Mouse (Mus musculus) heart, postnatal 0 days (tissue): Measurements from ENCODE around the gene Rptor. TPM values are rescaled to one million over a fixed set of nuclear protein-coding genes. Genes with fewer than 3 reads are reported as not detected.

Source experiments
- ATAC-seq: fragments of 200-750 bp; cut with Nextera tagmentation; 2 replicates; pipeline ENCODE4 v1.8.0; 2017; ENCODE audit warnings: low read depth, moderate number of reproducible peaks, moderate library complexity; ENCODE audit not compliant: insufficient read depth
- DNase-seq: peaks from one replicate; pipeline ENCODE4 v3.0.0-alpha.2; 2016; ENCODE audit warnings: low spot score
- H3K27ac ChIP-seq: fragments of 300-500 bp; sonication (generic); 2 replicates; pipeline ENCODE4 v1.5.1; 2014; ENCODE audit warnings: low read depth, mild to moderate bottlenecking
- H3K27me3 ChIP-seq: fragments of 300-500 bp; sonication (generic); 2 replicates; pipeline ENCODE4 v1.6.1; 2014; ENCODE audit warnings: low read length, mixed read lengths; ENCODE audit not compliant: control insufficient read depth, insufficient read depth
- H3K36me3 ChIP-seq: fragments of 300-500 bp; sonication (generic); replicated peaks from 2 replicates; pipeline ENCODE4 v1.6.1; 2014; ENCODE audit warnings: low read length, mixed read lengths; ENCODE audit not compliant: control insufficient read depth, insufficient read depth
- H3K4me1 ChIP-seq: fragments of 300-500 bp; sonication (generic); 2 replicates; pipeline ENCODE4 v1.6.1; 2014; ENCODE audit warnings: antibody characterized with exemption; ENCODE audit not compliant: control insufficient read depth, insufficient read depth
- H3K4me2 ChIP-seq: fragments of 300-500 bp; sonication (generic); 2 replicates; pipeline ENCODE4 v1.6.1; 2014; ENCODE audit warnings: low read depth, mild to moderate bottlenecking, low read length, moderate library complexity
- H3K4me3 ChIP-seq: fragments of 300-500 bp; sonication (generic); 2 replicates; pipeline ENCODE4 v1.5.1; 2014; ENCODE audit warnings: low read depth, low read length
- H3K9ac ChIP-seq: fragments of 300-500 bp; sonication (generic); replicated peaks from 2 replicates; pipeline ENCODE4 v1.6.1; 2014; ENCODE audit warnings: low read depth, low read length, mixed read lengths
- H3K9me3 ChIP-seq: fragments of 300-500 bp; sonication (generic); replicated peaks from 2 replicates; pipeline ENCODE4 v1.6.1; 2016; ENCODE audit warnings: low read length; ENCODE audit not compliant: control insufficient read depth
- CTCF ChIP-seq: IDR thresholded peaks from 2 replicates; pipeline ENCODE4 v1.5.1; 2016; ENCODE audit warnings: antibody characterized with exemption, control low read depth, low read depth
- EP300 ChIP-seq: IDR thresholded peaks from 2 replicates; pipeline ENCODE4 v1.6.1; 2016; ENCODE audit warnings: antibody characterized with exemption, low read depth
- WGBS: fragments of 180-500 bp; shearing (Covaris S2); extraction: QIAGEN DNeasy Blood & Tissue Kit; methylation state at CpG from one replicate; pipeline ENCODE4 v1.1.7; 2014; 5-methylcytosine and 5-hydroxymethylcytosine counted together
- polyA plus RNA-seq: library from polyadenylated mRNA; unstranded; fragments of >200 nt; fragmentation: Nextera tagmentation; extraction: Ambion mirVana; gene quantifications from 2 replicates; pipeline ENCODE4 v1.2.1, GENCODE M21; 2015
- total RNA-seq: library from RNA; depleted of rRNA; stranded (reverse); fragments of >200 nt; gene quantifications from 2 replicates; pipeline ENCODE4 v1.2.3, GENCODE M21; 2014; ENCODE audit warnings: low replicate concordance

Rptor gene
- total and polyA plus RNA-seq, 2 experiments from 2014 or later: 4.8 to 39.8 TPM

GRCm38 (mm10) chr11:119847569-119847968, 244.9 kb downstream of the Rptor start:
- Histone ChIP-seq H3K9me3 (no peaks in the 10 kb centered on the region), H3K4me3 (no peak overlapping the region), H3K4me2 (no peak overlapping the region), H3K4me1 (no peaks in the 10 kb centered on the region), H3K27ac (no peak overlapping the region), H3K36me3 (peaks cover 44% of the 10 kb centered on the region), H3K9ac (no peak overlapping the region), H3K27me3 (no peaks in the 10 kb centered on the region)
- ATAC-seq: no peak
- DNase-seq: no peak
- TF ChIP-seq CTCF (no peak), EP300 (no peak)
- 68% methylated on average over 3 of the region's 3 CpGs for WGBS

- ATAC-seq: no peak
- peaks cover 49% of the 10 kb centered on the region for H3K36me3 ChIP-seq
- no peak overlapping the region for H3K4me2 ChIP-seq
- no peak overlapping the region for H3K4me3 ChIP-seq
- no peak overlapping the region for H3K27ac ChIP-seq
- TF ChIP-seq CTCF: no peak
- no peak for DNase-seq
- H3K27me3 ChIP-seq: no peaks in the 10 kb centered on the region
- no peaks in the 10 kb centered on the region for H3K9me3 ChIP-seq
- no peaks in the 10 kb centered on the region for H3K4me1 ChIP-seq
- WGBS: 76% methylated on average over 5 of the region's 5 CpGs
- H3K9ac ChIP-seq: no peak overlapping the region
Observed at GRCm38 (mm10) chr11:119848189-119848588, 245.5 kb downstream of the Rptor start.

GRCm38 (mm10) chr11:119855999-119856398, 253.3 kb downstream of the Rptor start:
- no peak overlapping the region for H3K9ac ChIP-seq
- peaks cover 62% of the 10 kb centered on the region for H3K36me3 ChIP-seq
- DNase-seq (no peak), ATAC-seq (no peak)
- H3K4me3 ChIP-seq: no peak overlapping the region
- no peaks in the 10 kb centered on the region for H3K9me3 ChIP-seq
- H3K4me2 ChIP-seq: peak overlapping the region; percentile 13; the same call in 1 of the 2 replicates
- H3K27ac ChIP-seq: peak overlapping the region; percentile 50; the same call in 1 of the 2 replicates
- no peaks in the 10 kb centered on the region for H3K4me1 ChIP-seq
- no peaks in the 10 kb centered on the region for H3K27me3 ChIP-seq
- TF ChIP-seq EP300 (no peak), CTCF (no peak)
- 53% methylated on average over 7 of the region's 7 CpGs for WGBS

GRCm38 (mm10) chr11:119862523-119863299, 260.0 kb downstream of the Rptor start:
- Histone ChIP-seq H3K4me2 (no peak overlapping the region), H3K9ac (no peak overlapping the region), H3K27me3 (no peaks in the 10 kb centered on the region), H3K4me3 (no peak overlapping the region), H3K9me3 (no peaks in the 10 kb centered on the region), H3K27ac (no peak overlapping the region), H3K4me1 (no peaks in the 10 kb centered on the region), H3K36me3 (peaks cover 35% of the 10 kb centered on the region)
- 82% methylated on average over 8 of the region's 8 CpGs for WGBS
- TF ChIP-seq CTCF: no peak
- no peak for TF ChIP-seq EP300
- ATAC-seq: no peak
- no peak for DNase-seq

GRCm38 (mm10) chr11:119863421-119863821, 260.7 kb downstream of the Rptor start:
- ATAC-seq: peak; percentile 47; the same call in 1 of the 2 replicates

GRCm38 (mm10) chr11:119866837-119867236, 264.1 kb downstream of the Rptor start:
- ATAC-seq: no peak
- no peak overlapping the region for H3K27ac ChIP-seq
- H3K9me3 ChIP-seq: no peaks in the 10 kb centered on the region
- no peak overlapping the region for H3K4me2 ChIP-seq
- WGBS: 82% methylated on average over 6 of the region's 6 CpGs
- TF ChIP-seq CTCF (no peak), EP300 (no peak)
- no peak for DNase-seq
- no peak overlapping the region for H3K4me3 ChIP-seq
- no peak overlapping the region for H3K9ac ChIP-seq
- peaks cover 50% of the 10 kb centered on the region for H3K36me3 ChIP-seq
- H3K27me3 ChIP-seq: no peaks in the 10 kb centered on the region
- no peaks in the 10 kb centered on the region for H3K4me1 ChIP-seq

More at GRCm38 (mm10) chr11:119863421-119863821, 260.7 kb downstream of the Rptor start:
- H3K36me3 ChIP-seq: peaks cover 32% of the 10 kb centered on the region
- no peak overlapping the region for H3K9ac ChIP-seq
- no peaks in the 10 kb centered on the region for H3K4me1 ChIP-seq
- 41% methylated on average over 10 of the region's 10 CpGs for WGBS
- H3K27ac ChIP-seq: 0 out of 2 replicates have a peak overlapping the region, but pooled peaks have one; percentile 15
- TF ChIP-seq EP300 (no peak), CTCF (no peak)
- H3K4me3 ChIP-seq: no peak overlapping the region
- peak; percentile 32 for DNase-seq
- H3K27me3 ChIP-seq: no peaks in the 10 kb centered on the region
- H3K4me2 ChIP-seq: 0 out of 2 replicates have a peak overlapping the region, but pooled peaks have one; percentile 15
- no peaks in the 10 kb centered on the region for H3K9me3 ChIP-seq
